Mouse (Mus musculus) subcutaneous adipose tissue, adult 2 months (tissue): ENCODE data around the gene Nsun6. TPM values are rescaled to one million over a fixed set of nuclear protein-coding genes. Genes with fewer than 3 reads are reported as not detected.

Source experiments
- polyA plus RNA-seq: library from polyadenylated mRNA; depleted of rRNA; stranded (reverse); fragments of >200 nt; gene quantifications from 2 replicates; pipeline ENCODE4 v1.2.3, GENCODE M21; 2012; ENCODE audit warnings: low replicate concordance; rRNA removed

The Nsun6 gene
- 5.6 and 5.7 TPM in 2 replicates for polyA plus RNA-seq

GRCm38 (mm10) chr2:15054945-15055637 lies at the start of gene Nsun6:
Gene Nsun6, minus strand, starts transcription at chr2:15055069.

GRCm38 (mm10) chr2:15049117-15049873 lies 5.6 kb downstream of the Nsun6 start, which contains the start of gene Arl5b:
Gene Arl5b, plus strand, starts transcription at chr2:15049395.

Other genes starting within 250 kb of the Nsun6 start
- 8.1 and 8.4 TPM in 2 replicates for gene Arl5b, start 5.7 kb downstream of the Nsun6 start, polyA plus RNA-seq